Mouse (Mus musculus): Measurements from ENCODE around the gene Stab2. TPM values are rescaled to one million over a fixed set of nuclear protein-coding genes. Genes with fewer than 3 reads are reported as not detected.

Stab2 gene
- polyA plus RNA-seq, 1 experiment, result 0.05 TPM

DNA sequence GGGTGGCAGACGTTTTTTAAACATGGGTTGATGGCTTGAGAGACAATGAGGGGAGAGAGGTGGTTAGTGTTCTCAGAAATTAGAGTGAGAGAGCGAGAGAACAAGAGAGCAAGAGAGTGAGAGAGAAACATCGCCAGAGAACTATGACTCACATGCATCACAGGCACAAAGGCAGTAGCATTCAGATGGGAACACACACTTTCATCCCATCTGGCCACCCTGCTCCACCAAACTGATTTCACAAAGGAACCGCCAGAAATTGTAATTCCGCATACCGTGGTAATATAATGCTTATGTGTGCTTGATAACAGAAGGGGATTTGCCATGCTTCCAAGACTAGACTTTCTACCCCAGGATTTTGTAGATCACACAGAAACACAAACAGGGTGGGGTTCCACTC lies 38.5 kb downstream of the Stab2 start:
- H3K36me3 ChIP-seq (ENCODE audit: control insufficient read depth, insufficient read depth), result no peaks in the 10 kb centered on the region
- no peaks in the 10 kb centered on the region for H3K79me2 ChIP-seq (ENCODE audit: control insufficient read depth, insufficient read depth)
- no peaks in the 10 kb centered on the region for H3K79me3 ChIP-seq (ENCODE audit: low read depth)
- no peak overlapping the region for H3ac ChIP-seq (ENCODE audit: control insufficient read depth, insufficient read length, low read depth)
- no peak overlapping the region for H3K4me3 ChIP-seq (ENCODE audit: insufficient read depth, poor library complexity, severe bottlenecking)
- TF ChIP-seq MYOD1 (IDR thresholded peaks at IDR 0.05; ENCODE audit: control insufficient read depth, insufficient read length, low read depth), result no peak
- H3K27me3 ChIP-seq (ENCODE audit: control insufficient read depth, insufficient read depth, insufficient read length), result no peaks in the 10 kb centered on the region

DNA sequence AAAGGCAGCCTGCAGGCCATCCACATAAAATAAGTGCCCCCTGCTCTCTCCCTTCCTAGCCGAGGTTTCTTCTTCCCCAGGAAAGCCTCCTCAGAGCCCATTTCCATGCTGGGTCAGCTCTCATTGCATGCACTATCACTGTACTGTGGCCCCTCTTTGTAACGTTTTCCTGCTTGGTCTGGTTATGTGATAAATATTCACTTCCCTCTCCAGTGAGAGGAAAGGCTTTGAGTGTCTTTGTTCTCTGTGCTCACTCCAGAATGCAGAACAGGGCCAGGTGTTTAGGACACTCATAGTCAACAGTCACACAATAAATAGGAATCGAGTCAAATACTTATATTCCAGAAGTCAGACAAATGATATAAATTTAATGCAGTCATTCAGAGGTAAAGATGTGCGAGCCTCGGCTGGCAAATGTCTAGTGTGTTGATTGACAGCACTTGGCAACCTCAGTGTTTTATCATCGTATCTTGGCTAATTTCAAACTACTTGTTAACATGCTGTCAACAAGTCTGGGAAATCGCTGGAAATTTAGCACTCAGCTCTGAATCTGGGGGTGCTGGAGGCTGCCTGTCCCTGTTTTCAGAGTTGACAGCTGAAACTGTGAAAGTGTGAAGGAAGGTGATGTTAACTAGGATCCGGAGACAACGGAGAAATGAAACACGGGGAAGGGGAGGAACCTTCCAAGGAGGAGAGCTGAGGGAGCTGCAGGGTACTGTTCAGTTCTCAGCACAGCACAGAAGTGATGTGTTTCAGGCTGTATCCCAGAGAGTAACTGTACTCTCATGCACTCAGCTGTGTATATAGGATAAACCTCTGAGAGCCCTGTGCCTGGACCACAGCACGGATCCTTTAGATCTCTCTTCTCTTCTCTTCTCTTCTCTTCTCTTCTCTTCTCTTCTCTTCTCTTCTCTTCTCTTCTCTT lies 46.0 kb downstream of the Stab2 start:
- no peaks in the 10 kb centered on the region for H3K79me3 ChIP-seq (ENCODE audit: low read depth)
- no peak overlapping the region for H3ac ChIP-seq (ENCODE audit: control insufficient read depth, insufficient read length, low read depth)
- no peaks in the 10 kb centered on the region for H3K79me2 ChIP-seq (ENCODE audit: control insufficient read depth, insufficient read depth)
- H3K27me3 ChIP-seq (ENCODE audit: control insufficient read depth, insufficient read depth, insufficient read length), result no peaks in the 10 kb centered on the region
- H3K4me3 ChIP-seq (ENCODE audit: insufficient read depth, poor library complexity, severe bottlenecking), result no peak overlapping the region
- H3K36me3 ChIP-seq (ENCODE audit: control insufficient read depth, insufficient read depth), result no peaks in the 10 kb centered on the region
- TF ChIP-seq USF1 (IDR thresholded peaks at IDR 0.05; ENCODE audit: low read depth), result no peak
- TF ChIP-seq CEBPB (IDR thresholded peaks at IDR 0.05; ENCODE audit: low read depth), result no peak
- no peak for TF ChIP-seq MAX (IDR thresholded peaks at IDR 0.05)
- TF ChIP-seq MYOD1 (IDR thresholded peaks at IDR 0.05; ENCODE audit: control insufficient read depth, insufficient read length, low read depth), result no peak
- no peak for TF ChIP-seq FOSL1 (IDR thresholded peaks at IDR 0.05; ENCODE audit: insufficient read depth, low read length, poor library complexity, severe bottlenecking)
- no peak for TF ChIP-seq CTCF (IDR thresholded peaks at IDR 0.05; ENCODE audit: control insufficient read depth, insufficient read depth, insufficient read length)
- no peak for TF ChIP-seq MYOG (IDR thresholded peaks at IDR 0.05; ENCODE audit: control insufficient read depth, extremely low read depth, insufficient read length)

DNA sequence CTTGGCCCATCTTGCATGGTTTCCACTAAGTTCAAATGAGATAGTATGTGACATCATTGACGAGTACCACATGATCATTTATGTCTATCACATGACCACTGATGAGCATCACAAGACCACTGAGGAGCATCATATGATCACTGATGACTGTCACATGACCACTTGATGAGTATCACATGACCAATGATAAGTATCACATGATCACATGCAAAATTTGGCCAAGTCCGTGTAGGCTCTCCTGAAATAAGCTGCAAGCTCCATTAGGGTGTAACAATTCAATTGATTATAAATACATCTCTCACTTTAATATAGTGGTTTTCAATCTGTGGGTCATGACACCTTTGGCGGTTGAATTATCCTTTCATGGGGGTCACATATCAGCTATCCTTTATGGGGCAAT lies 52.5 kb downstream of the Stab2 start:
- no peaks in the 10 kb centered on the region for H3K27me3 ChIP-seq (ENCODE audit: control insufficient read depth, insufficient read depth, insufficient read length)
- no peaks in the 10 kb centered on the region for H3K79me3 ChIP-seq (ENCODE audit: low read depth)
- H3K79me2 ChIP-seq (ENCODE audit: control insufficient read depth, insufficient read depth), result no peaks in the 10 kb centered on the region
- no peak overlapping the region for H3K4me3 ChIP-seq (ENCODE audit: insufficient read depth, poor library complexity, severe bottlenecking)
- TF ChIP-seq CEBPB (IDR thresholded peaks at IDR 0.05; ENCODE audit: low read depth), result no peak
- no peak for TF ChIP-seq MYOG (IDR thresholded peaks at IDR 0.05; ENCODE audit: control insufficient read depth, extremely low read depth, insufficient read length)
- no peak for TF ChIP-seq CTCF (IDR thresholded peaks at IDR 0.05; ENCODE audit: control insufficient read depth, insufficient read depth, insufficient read length)
- no peak for TF ChIP-seq USF1 (IDR thresholded peaks at IDR 0.05; ENCODE audit: low read depth)
- TF ChIP-seq MAX (IDR thresholded peaks at IDR 0.05), result no peak
- no peak for TF ChIP-seq FOSL1 (IDR thresholded peaks at IDR 0.05; ENCODE audit: insufficient read depth, low read length, poor library complexity, severe bottlenecking)
- TF ChIP-seq MYOD1 (IDR thresholded peaks at IDR 0.05; ENCODE audit: control insufficient read depth, insufficient read length, low read depth), result no peak
- no peaks in the 10 kb centered on the region for H3K36me3 ChIP-seq (ENCODE audit: control insufficient read depth, insufficient read depth)
- H3ac ChIP-seq (ENCODE audit: control insufficient read depth, insufficient read length, low read depth), result no peak overlapping the region

GRCm38 (mm10) chr10:86952696-86953095 lies 55.1 kb downstream of the Stab2 start:
- Histone ChIP-seq H3K36me3 (ENCODE audit: control insufficient read depth, insufficient read depth) (no peaks in the 10 kb centered on the region), H3K79me2 (ENCODE audit: control insufficient read depth, insufficient read depth) (no peaks in the 10 kb centered on the region), H3K27me3 (ENCODE audit: control insufficient read depth, insufficient read depth, insufficient read length) (no peaks in the 10 kb centered on the region), H3K4me3 (ENCODE audit: insufficient read depth, poor library complexity, severe bottlenecking) (no peak overlapping the region), H3K79me3 (ENCODE audit: low read depth) (no peaks in the 10 kb centered on the region), H3ac (ENCODE audit: control insufficient read depth, insufficient read length, low read depth) (no peak overlapping the region)
- TF ChIP-seq FOSL1 (IDR thresholded peaks at IDR 0.05; ENCODE audit: insufficient read depth, low read length, poor library complexity, severe bottlenecking), result no peak
- TF ChIP-seq USF1 (IDR thresholded peaks at IDR 0.05; ENCODE audit: low read depth), result no peak
- no peak for TF ChIP-seq CEBPB (IDR thresholded peaks at IDR 0.05; ENCODE audit: low read depth)
- TF ChIP-seq MAX (IDR thresholded peaks at IDR 0.05), result no peak
- TF ChIP-seq MYOD1 (IDR thresholded peaks at IDR 0.05; ENCODE audit: control insufficient read depth, insufficient read length, low read depth), result no peak
- TF ChIP-seq MYOG (IDR thresholded peaks at IDR 0.05; ENCODE audit: control insufficient read depth, extremely low read depth, insufficient read length), result no peak
- no peak for TF ChIP-seq CTCF (IDR thresholded peaks at IDR 0.05; ENCODE audit: control insufficient read depth, insufficient read depth, insufficient read length)

- H3ac ChIP-seq (ENCODE audit: control insufficient read depth, insufficient read length, low read depth), result no peak overlapping the region
- H3K4me3 ChIP-seq (ENCODE audit: insufficient read depth, poor library complexity, severe bottlenecking), result no peak overlapping the region
- H3K36me3 ChIP-seq (ENCODE audit: control insufficient read depth, insufficient read depth), result no peaks in the 10 kb centered on the region
- H3K27me3 ChIP-seq (ENCODE audit: control insufficient read depth, insufficient read depth, insufficient read length), result no peaks in the 10 kb centered on the region
- no peaks in the 10 kb centered on the region for H3K79me2 ChIP-seq (ENCODE audit: control insufficient read depth, insufficient read depth)
- TF ChIP-seq CTCF (IDR thresholded peaks at IDR 0.05; ENCODE audit: control insufficient read depth, insufficient read depth, insufficient read length) (no peak), CEBPB (IDR thresholded peaks at IDR 0.05; ENCODE audit: low read depth) (no peak), MAX (IDR thresholded peaks at IDR 0.05) (no peak), FOSL1 (IDR thresholded peaks at IDR 0.05; ENCODE audit: insufficient read depth, low read length, poor library complexity, severe bottlenecking) (no peak)
- no peaks in the 10 kb centered on the region for H3K79me3 ChIP-seq (ENCODE audit: low read depth)
Measured at GRCm38 (mm10) chr10:86950806-86951205, 57.0 kb downstream of the Stab2 start.

- Histone ChIP-seq H3K4me3 (ENCODE audit: insufficient read depth, poor library complexity, severe bottlenecking) (no peak overlapping the region), H3K79me3 (ENCODE audit: low read depth) (no peaks in the 10 kb centered on the region), H3K79me2 (ENCODE audit: control insufficient read depth, insufficient read depth) (no peaks in the 10 kb centered on the region), H3K27me3 (ENCODE audit: control insufficient read depth, insufficient read depth, insufficient read length) (no peaks in the 10 kb centered on the region), H3ac (ENCODE audit: control insufficient read depth, insufficient read length, low read depth) (no peak overlapping the region), H3K36me3 (ENCODE audit: control insufficient read depth, insufficient read depth) (no peaks in the 10 kb centered on the region)
- no peak for TF ChIP-seq FOSL1 (IDR thresholded peaks at IDR 0.05; ENCODE audit: insufficient read depth, low read length, poor library complexity, severe bottlenecking)
- TF ChIP-seq CTCF (IDR thresholded peaks at IDR 0.05; ENCODE audit: control insufficient read depth, insufficient read depth, insufficient read length), result no peak
- no peak for TF ChIP-seq MYOD1 (IDR thresholded peaks at IDR 0.05; ENCODE audit: control insufficient read depth, insufficient read length, low read depth)
- TF ChIP-seq MYOG (IDR thresholded peaks at IDR 0.05; ENCODE audit: control insufficient read depth, extremely low read depth, insufficient read length), result no peak
- no peak for TF ChIP-seq CEBPB (IDR thresholded peaks at IDR 0.05; ENCODE audit: low read depth)
- no peak for TF ChIP-seq MAX (IDR thresholded peaks at IDR 0.05)
- TF ChIP-seq USF1 (IDR thresholded peaks at IDR 0.05; ENCODE audit: low read depth), result no peak
Measured at GRCm38 (mm10) chr10:86949886-86950285, 57.9 kb downstream of the Stab2 start.
